Mouse (Mus musculus): ENCODE measurements around the gene Zcchc14.
A peak's percentile ranks its signal among the peaks of the same experiment; 100 is the strongest.
"Not testable (repeated sequence)": the region's sequence is repeated elsewhere in the genome, so short reads cannot be mapped to it uniquely, and the experiment has no call there.

The Zcchc14 gene

GRCm38 (mm10) chr8:121652774-121653323 is at the start of gene Zcchc14:
Gene Zcchc14, minus strand, starts transcription at chr8:121652901.
- peak; percentile 98 for DNase-seq (ENCODE audit: low spot score in 2 of 2)

- no peak for DNase-seq (ENCODE audit: low spot score in 2 of 2)
These were observed 47.2 kb upstream of the Zcchc14 start for GRCm38 (mm10) chr8:121699936-121700335.

- no peak for DNase-seq (ENCODE audit: low spot score in 2 of 2)
These were observed 46.0 kb upstream of the Zcchc14 start for GRCm38 (mm10) chr8:121698615-121699101.

DNA sequence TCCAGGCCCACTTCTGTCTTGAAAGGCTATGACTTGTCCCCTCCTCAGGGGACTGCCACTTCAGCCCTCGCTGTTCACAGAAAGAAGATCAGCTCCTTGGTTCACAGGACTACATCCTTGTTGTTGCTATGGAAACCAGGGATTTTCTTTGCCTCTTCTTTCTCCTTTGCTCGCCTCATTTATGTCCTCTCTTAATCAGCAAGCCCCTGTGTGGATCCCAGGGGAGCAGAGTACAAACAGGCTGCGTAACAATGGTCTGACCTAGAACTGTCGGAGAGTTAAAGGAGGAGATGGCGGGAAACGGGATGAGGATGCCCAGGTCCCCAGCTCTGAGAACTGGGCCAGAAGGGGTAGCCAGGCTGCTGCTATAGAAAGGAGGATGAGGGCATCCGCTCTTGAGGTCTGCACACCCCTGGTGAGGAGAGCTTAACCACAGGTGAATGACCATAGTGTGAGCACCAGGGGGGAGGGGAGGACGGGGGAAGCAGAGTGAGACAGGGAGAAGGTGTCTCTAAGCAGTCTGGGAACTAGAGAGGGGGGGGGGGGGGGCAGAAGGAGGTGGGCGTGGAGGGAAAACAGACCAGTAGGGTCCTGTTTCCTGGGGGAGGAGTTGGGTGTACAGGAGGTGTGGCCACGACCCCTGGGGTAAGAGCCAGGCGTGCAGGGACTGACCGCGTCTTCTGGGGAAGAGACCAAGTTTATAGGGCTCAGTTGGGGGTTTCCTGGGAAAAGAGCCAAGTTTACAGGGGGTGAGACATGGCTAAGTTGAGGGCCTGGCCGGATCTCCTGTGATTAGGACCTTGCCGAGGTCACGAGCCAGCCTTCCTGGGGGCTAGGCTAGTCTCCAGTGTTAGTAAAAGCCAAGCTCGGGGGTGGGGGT is 45.3 kb upstream of the Zcchc14 start:
- DNase-seq (ENCODE audit: low spot score in 2 of 2): no peak

DNA sequence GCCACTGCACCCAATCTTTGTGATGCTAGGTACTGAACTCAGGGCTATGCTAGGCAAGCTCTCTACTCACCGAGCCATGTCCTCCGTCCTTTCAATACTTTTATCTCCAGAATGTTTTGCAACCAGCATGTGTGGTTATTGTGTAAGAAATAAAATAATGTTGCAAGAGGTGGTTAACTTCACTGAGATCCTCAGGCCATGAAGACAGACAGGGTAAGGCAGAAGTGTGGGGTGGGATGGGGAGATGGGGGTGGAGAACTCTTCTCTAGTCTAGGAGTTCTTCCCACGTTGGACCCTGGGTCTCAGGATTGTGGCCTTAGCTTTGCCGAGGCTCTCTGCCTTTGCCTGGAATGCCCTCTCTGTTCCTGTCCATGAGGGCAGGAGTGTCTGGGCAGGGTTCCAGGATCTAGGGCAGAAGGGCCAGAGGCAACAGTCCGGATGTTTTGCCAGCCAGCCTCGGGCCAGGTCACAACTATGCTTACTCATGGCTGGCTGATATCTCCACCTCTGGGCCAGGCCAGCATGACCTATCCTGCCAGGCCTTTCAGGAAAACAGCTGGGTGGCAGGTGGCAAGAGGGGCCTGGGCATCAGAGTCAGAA is 43.0 kb upstream of the Zcchc14 start:
- DNase-seq (ENCODE audit: low spot score in 2 of 2): peak; percentile 74 to 84

DNA sequence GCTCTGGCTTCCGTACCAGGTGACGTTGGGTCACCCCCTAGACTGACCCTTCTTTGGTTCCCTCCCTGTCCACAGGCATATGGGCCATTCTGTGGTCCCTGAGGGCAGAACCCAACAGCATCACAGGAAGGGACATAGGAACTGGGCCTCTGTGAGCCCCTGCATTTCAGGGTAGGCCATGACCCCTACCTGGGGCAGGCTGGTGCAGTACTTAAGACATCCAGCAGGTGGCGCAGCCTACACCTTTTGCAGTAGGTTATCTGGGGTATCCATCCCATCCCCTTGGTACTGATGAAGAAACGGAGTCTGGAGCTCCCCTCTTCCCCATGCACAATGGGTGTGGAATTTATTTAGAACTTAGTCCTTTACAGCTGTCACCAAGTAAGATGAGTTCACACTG is 41.8 kb upstream of the Zcchc14 start:
- DNase-seq (ENCODE audit: low spot score in 2 of 2): no peak

DNA sequence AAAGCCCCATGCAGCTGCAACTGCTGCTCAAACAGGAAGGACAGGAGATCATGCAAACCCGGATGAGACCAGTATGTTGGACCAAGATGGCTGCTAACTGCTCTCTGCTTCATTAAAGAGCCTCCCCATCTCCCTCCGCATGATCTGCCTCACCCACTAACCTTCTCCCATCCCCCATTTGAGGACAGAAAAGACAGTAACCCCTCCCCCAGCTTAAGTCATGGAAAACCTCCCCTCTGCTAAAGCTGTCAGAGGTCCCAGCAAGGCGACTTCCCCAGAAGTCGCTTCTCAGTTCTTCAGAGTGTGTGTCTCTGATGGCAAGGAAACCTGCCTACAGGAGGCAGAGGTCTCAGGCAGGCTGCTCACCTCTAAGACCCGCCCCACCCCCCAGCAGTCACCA is 35.8 kb upstream of the Zcchc14 start:
- DNase-seq (ENCODE audit: low spot score in 2 of 2): no peak

DNA sequence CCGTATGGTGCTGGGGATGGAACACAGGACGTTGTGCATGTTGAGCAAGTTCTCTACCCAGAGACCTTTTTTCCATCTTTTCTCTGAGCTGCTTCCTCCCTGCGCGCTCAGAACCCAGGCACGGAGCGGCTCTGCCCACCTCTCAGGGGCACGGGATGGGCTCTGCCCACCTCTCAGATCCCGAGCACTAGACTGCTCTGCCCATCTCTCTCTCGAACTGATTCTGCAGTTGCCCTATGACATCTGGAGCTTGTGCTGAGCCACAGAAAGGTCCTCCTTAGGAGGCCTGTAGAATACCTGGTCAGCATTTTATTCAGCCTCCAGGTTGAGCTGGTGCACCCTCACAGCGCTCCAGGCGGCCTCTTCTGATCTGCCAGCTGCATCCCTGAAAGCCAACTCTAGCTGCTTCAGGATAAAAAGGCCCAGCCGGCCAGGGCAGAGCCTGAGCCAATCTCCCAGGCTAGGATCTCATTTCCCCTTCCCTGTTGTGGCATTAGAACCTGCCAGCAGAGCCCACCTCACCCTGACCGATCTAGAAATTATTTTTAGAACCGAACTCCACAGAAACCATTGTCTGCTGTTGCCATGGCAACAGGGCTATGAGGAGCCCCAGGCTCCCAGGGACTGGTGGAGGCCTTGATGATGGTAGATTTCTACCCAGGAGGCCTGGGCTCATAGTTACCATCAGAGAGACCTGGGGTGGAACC is 34.9 kb upstream of the Zcchc14 start:
- no peak for DNase-seq (ENCODE audit: low spot score in 2 of 2)

- peak; percentile 49 to 67 for DNase-seq (ENCODE audit: low spot score in 2 of 2)
These were observed 32.7 kb upstream of the Zcchc14 start for GRCm38 (mm10) chr8:121685419-121685818.

GRCm38 (mm10) chr8:121683083-121683832 is 30.6 kb upstream of the Zcchc14 start:
- DNase-seq (ENCODE audit: low spot score in 2 of 2): no peak

DNA sequence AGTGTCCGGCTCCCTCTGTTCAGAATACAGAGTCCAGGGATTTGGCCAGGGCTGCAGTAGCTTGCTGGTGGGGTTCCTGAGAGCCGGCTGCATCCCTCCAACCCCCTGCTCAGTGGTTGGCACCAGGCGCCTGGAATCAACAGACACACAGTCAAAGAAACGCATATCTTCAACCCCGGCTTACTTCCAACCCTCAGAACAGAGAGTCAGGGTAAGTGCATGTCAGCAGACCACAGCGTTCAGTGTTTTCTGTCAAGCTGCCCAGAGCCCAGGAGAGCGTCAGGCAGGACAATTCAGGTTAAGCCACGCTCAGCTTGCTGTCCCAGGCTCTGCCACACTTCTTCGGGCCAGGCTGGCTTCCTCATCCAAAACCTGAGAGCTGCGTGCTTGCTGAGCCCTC is 28.8 kb upstream of the Zcchc14 start:
- peak in 1 of 2 experiments; percentile 32 for DNase-seq (ENCODE audit: low spot score in 2 of 2)

DNA sequence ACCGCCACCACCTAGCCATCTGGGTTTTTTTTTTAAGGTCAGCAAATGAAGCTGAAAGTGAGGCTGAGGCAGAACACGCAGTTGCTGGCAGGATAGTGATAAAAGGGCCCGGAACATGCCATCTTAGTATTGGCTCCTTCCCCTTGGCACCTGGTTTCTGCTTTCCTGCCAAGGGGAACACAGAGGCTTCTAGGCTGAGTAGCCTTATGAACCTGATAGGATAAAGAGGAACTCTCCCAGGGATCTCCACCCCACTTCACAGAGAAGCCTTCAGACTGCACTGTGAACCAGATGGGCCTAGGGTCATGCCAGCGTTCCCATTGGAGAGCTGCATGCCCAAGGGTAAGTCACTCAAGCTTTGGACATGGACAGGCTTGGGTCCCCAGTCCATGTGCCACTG is 28.2 kb upstream of the Zcchc14 start:
- DNase-seq (ENCODE audit: low spot score in 2 of 2): no peak

- DNase-seq (ENCODE audit: low spot score in 2 of 2): no peak
These were observed 26.0 kb upstream of the Zcchc14 start for GRCm38 (mm10) chr8:121678696-121679095.

DNA sequence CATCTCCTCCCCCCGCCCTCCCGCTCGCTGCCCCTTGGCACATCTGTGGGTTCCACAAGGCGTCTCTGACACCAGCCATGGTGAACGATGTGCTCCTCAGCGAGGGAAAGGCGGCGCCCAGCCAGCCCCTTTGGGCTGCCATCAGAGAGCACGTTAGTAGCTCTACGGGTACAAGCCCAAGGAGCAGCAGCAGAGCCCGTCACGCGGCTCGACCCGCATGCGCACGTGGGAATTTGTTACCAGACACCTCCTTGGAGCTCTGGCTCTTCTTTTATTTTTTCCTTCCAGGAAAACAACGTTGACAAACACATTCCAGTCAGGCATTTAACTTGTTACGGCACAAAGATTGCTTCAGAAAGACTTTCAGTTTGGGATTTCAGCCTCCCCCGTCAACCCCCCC is 23.0 kb upstream of the Zcchc14 start:
- peak; percentile 70 to 73 for DNase-seq (ENCODE audit: low spot score in 2 of 2)

DNA sequence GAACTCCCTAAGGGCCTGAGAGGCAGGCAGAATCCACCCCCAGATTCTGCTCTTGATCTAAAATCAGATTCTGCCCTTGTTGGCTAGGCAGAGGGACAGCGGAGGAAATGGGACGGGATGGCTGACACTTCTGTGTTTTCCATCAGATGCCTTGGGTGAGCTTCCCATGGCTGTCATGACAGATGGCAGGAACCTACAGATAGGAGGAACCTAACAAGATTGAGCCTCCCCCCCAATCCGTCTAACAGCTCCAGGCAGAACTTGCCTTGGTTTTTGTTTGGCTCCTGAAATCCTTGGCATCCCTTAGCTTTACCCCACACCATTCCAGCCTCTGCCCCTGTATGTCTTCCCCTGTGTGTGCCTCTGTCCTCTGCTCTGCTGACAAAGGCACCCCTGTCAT is 22.5 kb upstream of the Zcchc14 start:
- DNase-seq (ENCODE audit: low spot score in 2 of 2): no peak

DNA sequence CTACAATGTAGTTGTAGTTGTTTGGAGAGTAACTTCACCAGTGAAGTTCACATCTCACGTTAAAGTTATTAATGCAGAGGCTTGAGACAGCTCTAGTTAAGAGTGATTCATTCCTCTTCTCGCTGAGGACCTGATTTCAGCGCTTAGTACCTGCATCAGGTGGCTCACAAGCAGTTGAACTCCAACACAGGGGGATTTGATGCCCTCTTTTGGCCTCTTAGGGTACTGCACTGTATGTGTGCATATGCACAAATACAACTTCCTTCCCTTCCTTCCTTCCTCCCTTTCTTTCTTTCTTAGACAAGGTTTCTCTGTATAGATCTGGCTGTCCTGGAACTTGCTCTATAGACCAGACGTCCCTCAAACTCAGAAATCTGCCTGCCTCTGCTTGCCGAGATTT is 21.8 kb upstream of the Zcchc14 start:
- DNase-seq (ENCODE audit: low spot score in 2 of 2): no peak

- DNase-seq (ENCODE audit: low spot score in 2 of 2): no peak
These were observed 21.2 kb upstream of the Zcchc14 start for GRCm38 (mm10) chr8:121673917-121674316.

DNA sequence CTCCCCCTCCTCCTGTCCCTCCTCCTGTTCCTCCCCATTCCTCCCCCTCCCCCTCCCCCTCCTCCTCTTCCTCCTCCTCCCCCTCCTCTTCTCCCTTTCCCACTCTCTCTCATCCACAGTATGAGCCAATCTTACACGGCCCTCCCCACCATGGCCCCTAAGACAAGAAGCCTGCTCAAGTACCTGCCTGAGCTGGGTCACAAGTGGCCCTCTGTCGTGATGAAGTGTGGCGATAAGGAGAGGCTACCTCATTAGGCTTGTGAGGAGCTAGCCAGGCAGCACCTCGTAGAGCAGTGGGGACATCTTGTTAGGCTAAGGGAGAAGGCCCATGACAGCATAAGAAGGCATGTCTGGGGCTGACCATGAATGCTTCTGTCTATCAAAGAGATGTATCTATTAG is 20.5 kb upstream of the Zcchc14 start:
- no peak for DNase-seq (ENCODE audit: low spot score in 2 of 2)

DNA sequence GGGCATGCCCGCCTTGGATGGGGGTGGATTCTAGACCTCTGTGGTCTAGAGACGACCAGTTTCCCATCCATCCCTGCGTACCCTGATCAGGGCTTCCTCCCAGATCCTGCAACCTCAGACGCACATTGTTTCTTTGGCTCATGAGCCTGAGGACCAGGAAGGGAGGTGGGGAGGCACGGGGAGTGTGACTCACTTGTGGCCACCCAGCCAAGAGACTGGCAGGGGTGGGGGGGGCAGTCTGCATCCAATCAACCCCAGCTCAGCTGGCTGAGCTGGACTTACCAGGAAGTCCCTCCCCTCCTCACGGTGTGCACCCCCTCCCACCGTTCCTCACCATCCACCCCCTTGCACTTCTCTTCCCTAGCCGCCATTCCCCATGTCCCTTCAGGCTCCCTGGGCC is 16.5 kb upstream of the Zcchc14 start:
- peak; percentile 47 to 60 for DNase-seq (ENCODE audit: low spot score in 2 of 2)

- peak in 1 of 2 experiments; percentile 48 for DNase-seq (ENCODE audit: low spot score in 2 of 2)
These were observed 15.9 kb upstream of the Zcchc14 start for GRCm38 (mm10) chr8:121668553-121668952.

DNA sequence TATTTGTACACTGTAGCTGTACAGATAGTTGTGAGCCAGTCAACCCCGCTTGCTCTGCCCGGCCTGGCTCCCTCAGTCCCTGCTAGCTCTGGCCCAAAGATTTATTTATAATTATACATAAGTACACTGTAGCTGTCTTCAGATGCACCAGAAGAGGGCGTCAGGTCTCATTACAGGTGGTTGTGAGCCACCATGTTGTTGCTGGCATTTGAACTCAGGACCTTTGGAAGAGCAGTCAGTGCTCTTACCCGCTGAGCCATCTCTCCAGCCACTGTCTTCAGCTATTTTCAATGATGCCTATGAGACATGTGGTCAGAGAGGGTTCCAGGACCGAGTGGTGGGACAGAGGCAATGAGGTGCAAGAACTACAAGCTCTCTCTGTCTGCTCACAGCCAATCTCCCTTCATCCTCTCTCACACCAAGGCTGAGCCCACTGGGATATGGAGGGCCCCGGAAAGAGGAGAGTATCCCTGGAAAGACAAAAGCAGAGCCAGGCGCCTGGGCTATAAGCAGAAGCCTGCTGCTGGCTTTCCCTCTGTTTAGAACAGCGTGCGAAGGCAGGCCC is 15.3 kb upstream of the Zcchc14 start:
- not testable (repeated sequence) for DNase-seq (ENCODE audit: low spot score in 2 of 2)

Measured in heart, adult 9 months (tissue).